ENCODE assay signal across 8 mouse cellular contexts in the genomic region with DNA sequence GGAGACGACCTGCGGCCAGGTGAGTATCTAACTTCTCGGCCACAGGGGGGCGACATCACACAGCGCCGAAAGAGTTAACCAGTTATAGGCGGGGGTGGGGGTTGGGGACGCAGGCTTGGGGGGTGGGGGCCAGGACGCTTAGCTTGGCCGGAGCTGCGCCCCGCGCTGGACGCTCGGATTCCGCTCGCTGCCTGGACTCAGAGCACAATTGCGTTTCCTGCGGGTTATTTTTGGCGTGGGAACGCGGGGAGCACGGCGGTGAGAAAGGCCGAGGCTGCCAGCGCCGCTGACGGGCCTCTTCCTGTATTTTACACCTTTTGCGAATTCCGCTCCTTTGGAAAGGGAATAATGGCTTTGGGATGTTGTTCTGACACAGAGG. TPM values are rescaled to one million over a fixed set of nuclear protein-coding genes. Genes with fewer than 3 reads are reported as not detected.
DNase-seq lines count a peak whose midpoint lies in the region; ATAC-seq and TF ChIP-seq lines count a peak whose summit lies in the region.

No protein-coding gene starts in this region.

- no peaks in the 10 kb centered on the region for H3K9me3 ChIP-seq in ES-E14 (ENCODE audit: control insufficient read depth, insufficient read depth, low read depth, low read length)
- no peaks in the 10 kb centered on the region for H3K9me3 ChIP-seq in forebrain, embryonic 14.5 days (replicated peaks; ENCODE audit: control insufficient read depth, low read length)
- H3K9me3 ChIP-seq in hindbrain, embryonic 14.5 days (ENCODE audit: control insufficient read depth, low read length): no peaks in the 10 kb centered on the region

- 0% methylated on average over 30 of the region's 30 CpGs for WGBS in forebrain, embryonic 14.5 days
- under 1% methylated on average over 30 of the region's 30 CpGs for WGBS in hindbrain, embryonic 14.5 days

- H3K9ac ChIP-seq in ES-E14 (ENCODE audit: insufficient read depth, low read depth, low read length, poor library complexity, severe bottlenecking): peak overlapping the region; percentile 37; the same call in 1 of the 2 replicates
- H3K9ac ChIP-seq in forebrain, embryonic 14.5 days (ENCODE audit: low read length): peak overlapping the region; percentile 26; the same call in 1 of the 2 replicates
- peak overlapping the region; percentile 58 for H3K9ac ChIP-seq in hindbrain, embryonic 14.5 days

- DNase-seq in ES-E14 (ENCODE audit: low read depth, low spot score): no peak
- peak; percentile 70 for DNase-seq in brain, adult 2 months (ENCODE audit: low read depth, low spot score)
- no peak for DNase-seq in forebrain, embryonic 14.5 days (ENCODE audit: low spot score)
- peak; percentile 60 for DNase-seq in hindbrain, embryonic 14.5 days (ENCODE audit: low spot score)
- DNase-seq in liver: peak; percentile 57
- DNase-seq in neural tube, embryonic 10.5 days (ENCODE audit: extremely low spot score, low spot score): peak; percentile 51
- no peak for DNase-seq in urinary bladder, adult 2 months (ENCODE audit: low spot score)

- H3K27ac ChIP-seq in ES-E14 (ENCODE audit: insufficient read depth, low read depth, low read length, poor library complexity, severe bottlenecking): no peak overlapping the region
- H3K27ac ChIP-seq in forebrain, embryonic 14.5 days (ENCODE audit: low read depth, low read length): no peak overlapping the region
- no peak overlapping the region for H3K27ac ChIP-seq in hindbrain, embryonic 14.5 days

- peak overlapping the region; percentile 68 for H3K4me2 ChIP-seq in forebrain, embryonic 14.5 days (ENCODE audit: low read length)
- peak overlapping the region; percentile 89 for H3K4me2 ChIP-seq in hindbrain, embryonic 14.5 days (replicated peaks)

- no peaks in the 10 kb centered on the region for H3K36me3 ChIP-seq in ES-E14 (ENCODE audit: control insufficient read depth, insufficient read depth, low read length, poor library complexity, severe bottlenecking)
- H3K36me3 ChIP-seq in forebrain, embryonic 14.5 days (ENCODE audit: control insufficient read depth, insufficient read depth, low read length): no peaks in the 10 kb centered on the region
- no peaks in the 10 kb centered on the region for H3K36me3 ChIP-seq in hindbrain, embryonic 14.5 days (replicated peaks; ENCODE audit: control insufficient read depth, insufficient read depth)

- H3K4me1 ChIP-seq in ES-E14 (ENCODE audit: control insufficient read depth in 2 of 2, insufficient read depth in 2 of 2, low read length in 2 of 2, poor library complexity in 1 of 2): peaks cover 0 to 3% of the 10 kb centered on the region in 2 experiments; a peak in 1 of 4 replicates
- H3K4me1 ChIP-seq in forebrain, embryonic 14.5 days (ENCODE audit: control insufficient read depth, insufficient read depth, low read length): peaks cover 32% of the 10 kb centered on the region
- H3K4me1 ChIP-seq in hindbrain, embryonic 14.5 days (replicated peaks; ENCODE audit: control insufficient read depth, insufficient read depth, low read length): peaks cover 38% of the 10 kb centered on the region

- peaks cover 88% of the 10 kb centered on the region for H3K27me3 ChIP-seq in forebrain, embryonic 14.5 days (replicated peaks; ENCODE audit: control insufficient read depth, insufficient read depth, low read length)
- peaks cover 100% of the 10 kb centered on the region for H3K27me3 ChIP-seq in hindbrain, embryonic 14.5 days (ENCODE audit: control insufficient read depth, insufficient read depth, low read length)

- no peak for ATAC-seq in forebrain, embryonic 14.5 days
- ATAC-seq in hindbrain, embryonic 14.5 days (ENCODE audit: low FRiP score): no peak
- no peak for ATAC-seq in megakaryocyte-erythroid progenitor cell, adult 5-6 weeks (replicated peaks; ENCODE audit: low FRiP score, low TSS enrichment, poor library complexity, severe bottlenecking)

- peak overlapping the region; percentile 62 to 69 for H3K4me3 ChIP-seq in ES-E14 (ENCODE audit: insufficient read depth in 1 of 2, low read depth in 1 of 2, low read length in 2 of 2, poor library complexity in 1 of 2, severe bottlenecking in 1 of 2)
- peak overlapping the region; percentile 34 for H3K4me3 ChIP-seq in forebrain, embryonic 14.5 days (ENCODE audit: low read depth, low read length)
- peak overlapping the region; percentile 43 for H3K4me3 ChIP-seq in hindbrain, embryonic 14.5 days (replicated peaks; ENCODE audit: low read length)

- in situ Hi-C loops in ES-E14 (cut with MboI; ENCODE audit: low sequenced_read_pairs in 2 of 2, unreplicated experiment in 2 of 2): loop anchor here in 1 of 2 experiments (25.0 kb wide), 1 partner anchor 185 kb away; no protein-coding TSS in a partner anchor

TF ChIP-seq in ES-E14, 5 proteins besides CTCF, POLR2A, EP300 and RAD21:
- TF ChIP-seq ZC3H11A (IDR thresholded peaks at IDR 0.05; ENCODE audit: borderline replicate concordance, low read depth, low read length) (no peak), ZNF384 (IDR thresholded peaks at IDR 0.05; ENCODE audit: low read depth, low read length) (no peak), HCFC1 (IDR thresholded peaks at IDR 0.05; ENCODE audit: borderline replicate concordance, insufficient read depth, low read length) (no peak), MAFK (IDR thresholded peaks at IDR 0.05; ENCODE audit: insufficient read depth, low read depth, low read length) (no peak), CHD2 (IDR thresholded peaks at IDR 0.05; ENCODE audit: low read depth, low read length) (no peak)

RNA-seq across cellular contexts. Expression of a gene that starts 1.5 kb away (rescaled TPM):
- 0.27 and 0.42 TPM in 2 replicates for total RNA-seq in ES-E14 (2012; rRNA removed)
- polyA plus RNA-seq in forebrain, embryonic 14.5 days (2014; fragmentation: Nextera tagmentation; extraction: Ambion mirVana): 2.9 and 3.8 TPM in 2 replicates
- 3.9 and 4.8 TPM in 2 replicates for polyA plus RNA-seq in hindbrain, embryonic 14.5 days (2014; fragmentation: Nextera tagmentation; extraction: Ambion mirVana)
- total RNA-seq in megakaryocyte-erythroid progenitor cell, adult 5-6 weeks (2014; fragmentation: Nextera tagmentation): not detected in 2 replicates
- total RNA-seq in megakaryocyte-erythroid progenitor cell, adult 5-6 weeks (2017): not detected in 2 replicates
- 5.5 and 6.4 TPM in 2 replicates for polyA plus RNA-seq in urinary bladder, adult 2 months (2012; rRNA removed)

RNA-seq across cellular contexts. Expression of a gene that starts 23.9 kb away (rescaled TPM):
- total RNA-seq in ES-E14 (2012; rRNA removed): 20.9 and 31.0 TPM in 2 replicates
- polyA plus RNA-seq in forebrain, embryonic 14.5 days (2014; fragmentation: Nextera tagmentation; extraction: Ambion mirVana): 3.5 and 3.8 TPM in 2 replicates
- 8.8 and 10.3 TPM in 2 replicates for polyA plus RNA-seq in hindbrain, embryonic 14.5 days (2014; fragmentation: Nextera tagmentation; extraction: Ambion mirVana)
- total RNA-seq in megakaryocyte-erythroid progenitor cell, adult 5-6 weeks (2014; fragmentation: Nextera tagmentation): not detected in 2 replicates
- not detected in 2 replicates for total RNA-seq in megakaryocyte-erythroid progenitor cell, adult 5-6 weeks (2017)
- polyA plus RNA-seq in urinary bladder, adult 2 months (2012; rRNA removed): 1.4 and 1.5 TPM in 2 replicates

RNA-seq across cellular contexts. Expression of a gene that starts 38.6 kb away (rescaled TPM):
- 17.0 and 17.8 TPM in 2 replicates for total RNA-seq in ES-E14 (2012; rRNA removed)
- polyA plus RNA-seq in forebrain, embryonic 14.5 days (2014; fragmentation: Nextera tagmentation; extraction: Ambion mirVana): 12.0 and 19.9 TPM in 2 replicates
- 19.3 and 19.7 TPM in 2 replicates for polyA plus RNA-seq in hindbrain, embryonic 14.5 days (2014; fragmentation: Nextera tagmentation; extraction: Ambion mirVana)
- total RNA-seq in megakaryocyte-erythroid progenitor cell, adult 5-6 weeks (2014; fragmentation: Nextera tagmentation): 9.0 and 13.1 TPM in 2 replicates
- total RNA-seq in megakaryocyte-erythroid progenitor cell, adult 5-6 weeks (2017): 6.5 and 12.4 TPM in 2 replicates
- 15.9 and 17.9 TPM in 2 replicates for polyA plus RNA-seq in urinary bladder, adult 2 months (2012; rRNA removed)

RNA-seq across cellular contexts. Expression of a gene that starts 56.0 kb away (rescaled TPM):
- total RNA-seq in ES-E14 (2012; rRNA removed): 1.8 and 1.9 TPM in 2 replicates
- polyA plus RNA-seq in forebrain, embryonic 14.5 days (2014; fragmentation: Nextera tagmentation; extraction: Ambion mirVana): 8.5 and 12.7 TPM in 2 replicates
- 20.9 and 26.9 TPM in 2 replicates for polyA plus RNA-seq in hindbrain, embryonic 14.5 days (2014; fragmentation: Nextera tagmentation; extraction: Ambion mirVana)
- not detected in 2 replicates for total RNA-seq in megakaryocyte-erythroid progenitor cell, adult 5-6 weeks (2014; fragmentation: Nextera tagmentation)
- total RNA-seq in megakaryocyte-erythroid progenitor cell, adult 5-6 weeks (2017): not detected in 2 replicates
- 31.2 and 34.1 TPM in 2 replicates for polyA plus RNA-seq in urinary bladder, adult 2 months (2012; rRNA removed)

Comparison
In these comparisons a context has a peak if more than half of its experiments do, and no peak if none do; other contexts are left out.
1. DNase-seq: peak in brain, adult 2 months (single experiment), hindbrain, embryonic 14.5 days (single experiment), liver (single experiment) and neural tube, embryonic 10.5 days (single experiment); none in ES-E14 (single experiment), forebrain, embryonic 14.5 days (single experiment) and urinary bladder, adult 2 months (single experiment).
2. Peak in every context shown above with its lines, with median percentiles within 50 percentile points of each other: H3K4me3 ChIP-seq and H3K9ac ChIP-seq.